Mouse (Mus musculus) layer of hippocampus, postnatal 14 days (tissue): Measurements from ENCODE around the gene Evi5l. TPM values are rescaled to one million over a fixed set of nuclear protein-coding genes. Genes with fewer than 3 reads are reported as not detected.
"Not testable (repeated sequence)": the region's sequence is repeated elsewhere in the genome, so short reads cannot be mapped to it uniquely, and the experiment has no call there.

Experiments used
- DNase-seq, 2 experiments: peaks; one replicate each; pipeline ENCODE4 v3.0.0; 2021 to 2022; ENCODE audit warnings: low spot score in 2 of 2, mixed read lengths in 1 of 2
- total RNA-seq, 2 experiments: library from RNA; stranded (reverse); gene quantifications; 2 replicates each; pipeline ENCODE4 v1.2.3; 2021

The Evi5l gene
- total RNA-seq, 2 experiments from 2014 or later, result 110 to 121 TPM

- peak; percentile 100 for DNase-seq
Measured at GRCm38 (mm10) chr8:4238434-4239192, 72.2 kb downstream of the Evi5l start, which contains the start of the genes Map2k7 and Gm49320. Gene Map2k7 (plus strand): TSS chr8:4238740. Gene Gm49320 (plus strand): TSS chr8:4238865.

GRCm38 (mm10) chr8:4239193-4239890 lies 73.0 kb downstream of the Evi5l start:
- no peak for DNase-seq

- DNase-seq, result no peak
Measured at GRCm38 (mm10) chr8:4245061-4245460, 78.7 kb downstream of the Evi5l start.

GRCm38 (mm10) chr8:4245737-4246136 lies 79.4 kb downstream of the Evi5l start:
- no peak for DNase-seq

- no peak for DNase-seq
Measured at GRCm38 (mm10) chr8:4247241-4247640, 80.9 kb downstream of the Evi5l start.

- DNase-seq, result no peak
Measured at GRCm38 (mm10) chr8:4247951-4248540, 81.7 kb downstream of the Evi5l start, which contains the start of gene Tgfbr3l. Gene Tgfbr3l (plus strand): TSS chr8:4248214.

- no peak for DNase-seq
Measured at GRCm38 (mm10) chr8:4249213-4249612, 82.8 kb downstream of the Evi5l start.

- peak; percentile 82 to 89 for DNase-seq
Measured at GRCm38 (mm10) chr8:4250306-4250970, 84.1 kb downstream of the Evi5l start.

- DNase-seq, result no peak
Measured at GRCm38 (mm10) chr8:4252116-4252760, 85.9 kb downstream of the Evi5l start.

GRCm38 (mm10) chr8:4252934-4253841 lies 86.8 kb downstream of the Evi5l start, which contains the start of gene Snapc2:
Gene Snapc2 (plus strand): TSS chr8:4253080.
- DNase-seq, result peak; percentile 93 to 95

GRCm38 (mm10) chr8:4254001-4254400 lies 87.6 kb downstream of the Evi5l start:
- peak in 1 of 2 experiments; percentile 82 for DNase-seq

GRCm38 (mm10) chr8:4255471-4255870 lies 89.1 kb downstream of the Evi5l start:
- not testable (repeated sequence) for DNase-seq

- DNase-seq, result peak in 1 of 2 experiments; percentile 87
Measured at GRCm38 (mm10) chr8:4256911-4257310, 90.5 kb downstream of the Evi5l start.

GRCm38 (mm10) chr8:4257350-4257749 lies 91.0 kb downstream of the Evi5l start:
- no peak for DNase-seq

- DNase-seq, result peak; percentile 87 to 89
Measured at GRCm38 (mm10) chr8:4258233-4258632, 91.9 kb downstream of the Evi5l start.

- DNase-seq, result no peak
Measured at GRCm38 (mm10) chr8:4258678-4259077, 92.3 kb downstream of the Evi5l start.

- DNase-seq, result peak; percentile 87 to 94
Measured at GRCm38 (mm10) chr8:4259125-4259804, 92.9 kb downstream of the Evi5l start, which contains the start of gene Ctxn1. Gene Ctxn1 (minus strand): TSS chr8:4259274.

- no peak for DNase-seq
Measured at GRCm38 (mm10) chr8:4259805-4260170, 93.4 kb downstream of the Evi5l start.
